Mouse (Mus musculus): Measurements from ENCODE around the gene Oscp1.

The Oscp1 gene

GRCm38 (mm10) chr4:126110374-126111152 is 52.2 kb downstream of the Oscp1 start:
- no peak for DNase-seq (ENCODE audit: low spot score)

- no peak for DNase-seq (ENCODE audit: low spot score)
Observed at GRCm38 (mm10) chr4:126111153-126111549, 52.8 kb downstream of the Oscp1 start.

- DNase-seq (ENCODE audit: low spot score) = no peak
Observed at GRCm38 (mm10) chr4:126113243-126113642, 54.9 kb downstream of the Oscp1 start.

GRCm38 (mm10) chr4:126113943-126114342 is 55.6 kb downstream of the Oscp1 start:
- no peak for DNase-seq (ENCODE audit: low spot score)

- no peak for DNase-seq (ENCODE audit: low spot score)
Observed at GRCm38 (mm10) chr4:126115411-126115810, 57.0 kb downstream of the Oscp1 start.

GRCm38 (mm10) chr4:126115871-126116521 is 57.6 kb downstream of the Oscp1 start:
- no peak for DNase-seq (ENCODE audit: low spot score)

GRCm38 (mm10) chr4:126117116-126117515 is 58.8 kb downstream of the Oscp1 start:
- DNase-seq (ENCODE audit: low spot score) = no peak

- DNase-seq (ENCODE audit: low spot score) = no peak
Observed at GRCm38 (mm10) chr4:126118651-126119050, 60.3 kb downstream of the Oscp1 start.

GRCm38 (mm10) chr4:126119051-126119450 is 60.7 kb downstream of the Oscp1 start:
- no peak for DNase-seq (ENCODE audit: low spot score)

- DNase-seq (ENCODE audit: low spot score) = no peak
Observed at GRCm38 (mm10) chr4:126120052-126120451, 61.7 kb downstream of the Oscp1 start.

- DNase-seq (ENCODE audit: low spot score) = no peak
Observed at GRCm38 (mm10) chr4:126120506-126120905, 62.1 kb downstream of the Oscp1 start.

- DNase-seq (ENCODE audit: low spot score) = no peak
Observed at GRCm38 (mm10) chr4:126123309-126124040, 65.1 kb downstream of the Oscp1 start.

- DNase-seq (ENCODE audit: low spot score) = no peak
Observed at GRCm38 (mm10) chr4:126130502-126130901, 72.1 kb downstream of the Oscp1 start.

- DNase-seq (ENCODE audit: low spot score) = no peak
Observed at GRCm38 (mm10) chr4:126131290-126132121, 73.1 kb downstream of the Oscp1 start.

- no peak for DNase-seq (ENCODE audit: low spot score)
Observed at GRCm38 (mm10) chr4:126132636-126133264, 74.4 kb downstream of the Oscp1 start.

GRCm38 (mm10) chr4:126134236-126134635 is 75.9 kb downstream of the Oscp1 start:
- DNase-seq (ENCODE audit: low spot score) = no peak

GRCm38 (mm10) chr4:126134639-126135038 is 76.3 kb downstream of the Oscp1 start:
- no peak for DNase-seq (ENCODE audit: low spot score)

- no peak for DNase-seq (ENCODE audit: low spot score)
Observed at GRCm38 (mm10) chr4:126137773-126138172, 79.4 kb downstream of the Oscp1 start.

GRCm38 (mm10) chr4:126141021-126141420 is 82.7 kb downstream of the Oscp1 start:
- DNase-seq (ENCODE audit: low spot score) = no peak
